Mouse (Mus musculus) heart, embryonic 14.5 days (tissue): Measurements from ENCODE around the gene Tanc1. TPM values are rescaled to one million over a fixed set of nuclear protein-coding genes. Genes with fewer than 3 reads are reported as not detected.

Source experiments
- ATAC-seq: fragments of 200-750 bp; cut with Nextera tagmentation; 2 replicates; pipeline ENCODE4 v1.8.0; 2017; ENCODE audit warnings: low read depth, moderate TSS enrichment; ENCODE audit not compliant: insufficient number of reproducible peaks, insufficient read depth, low FRiP score
- H3K27ac ChIP-seq, 2 experiments: fragments of 200-500 bp in 1 of 2; fragments of 300-500 bp in 1 of 2; sonication (generic) in 1 of 2; replicated peaks in 1 of 2; 2 replicates each; pipeline ENCODE4 v1.5.1; 2012 to 2014; ENCODE audit warnings: low read depth in 2 of 2, low read length in 2 of 2, control low read depth in 1 of 2, mild to moderate bottlenecking in 1 of 2, mixed read lengths in 1 of 2; ENCODE audit not compliant: control insufficient read depth in 1 of 2, insufficient read depth in 1 of 2
- H3K27me3 ChIP-seq: fragments of 300-500 bp; sonication (generic); 2 replicates; pipeline ENCODE4 v1.6.1; 2014; ENCODE audit warnings: mild to moderate bottlenecking, low read length, control low read depth; ENCODE audit not compliant: control insufficient read depth, insufficient read depth
- H3K36me3 ChIP-seq: fragments of 300-500 bp; sonication (generic); 2 replicates; pipeline ENCODE4 v1.6.1; 2014; ENCODE audit warnings: mild to moderate bottlenecking, control low read depth, low read length, mixed read lengths; ENCODE audit not compliant: control insufficient read depth, insufficient read depth
- H3K4me1 ChIP-seq, 2 experiments: fragments of 200-500 bp in 1 of 2; fragments of 300-500 bp in 1 of 2; sonication (generic) in 1 of 2; 2 replicates each; pipeline ENCODE4 v1.6.1; 2012 to 2014; ENCODE audit warnings: low read length in 2 of 2, control low read depth in 1 of 2, mixed read lengths in 1 of 2; ENCODE audit not compliant: control insufficient read depth in 2 of 2, insufficient read depth in 2 of 2
- H3K4me2 ChIP-seq: fragments of 300-500 bp; sonication (generic); 2 replicates; pipeline ENCODE4 v1.6.1; 2014; ENCODE audit warnings: mild to moderate bottlenecking, low read length
- H3K4me3 ChIP-seq, 2 experiments: fragments of 200-500 bp in 1 of 2; fragments of 300-500 bp in 1 of 2; sonication (generic) in 1 of 2; 2 replicates each; pipeline ENCODE4 v1.5.1; 2012 to 2014; ENCODE audit warnings: low read length in 2 of 2, mild to moderate bottlenecking in 2 of 2, control low read depth in 1 of 2, low read depth in 1 of 2, moderate library complexity in 1 of 2; ENCODE audit not compliant: control insufficient read depth in 1 of 2, insufficient read depth in 1 of 2
- H3K9ac ChIP-seq: fragments of 300-500 bp; sonication (generic); 2 replicates; pipeline ENCODE4 v1.6.1; 2014; ENCODE audit warnings: mild to moderate bottlenecking, low read length
- H3K9me3 ChIP-seq: fragments of 300-500 bp; sonication (generic); 2 replicates; pipeline ENCODE4 v1.6.1; 2016; ENCODE audit warnings: low read length, control low read depth; ENCODE audit not compliant: control insufficient read depth
- WGBS: fragments of 180-500 bp; shearing (Covaris S2); extraction: QIAGEN DNeasy Blood & Tissue Kit; methylation state at CpG from one replicate; pipeline ENCODE4 v1.1.7; 2014; 5-methylcytosine and 5-hydroxymethylcytosine counted together
- polyA plus RNA-seq: library from polyadenylated mRNA; unstranded; fragments of >200 nt; fragmentation: Nextera tagmentation; extraction: Ambion mirVana; gene quantifications from 2 replicates; pipeline ENCODE4 v1.2.1, GENCODE M21; 2014

Gene Tanc1
- polyA plus RNA-seq, 1 experiment from 2014 or later: 27.2 TPM

DNA sequence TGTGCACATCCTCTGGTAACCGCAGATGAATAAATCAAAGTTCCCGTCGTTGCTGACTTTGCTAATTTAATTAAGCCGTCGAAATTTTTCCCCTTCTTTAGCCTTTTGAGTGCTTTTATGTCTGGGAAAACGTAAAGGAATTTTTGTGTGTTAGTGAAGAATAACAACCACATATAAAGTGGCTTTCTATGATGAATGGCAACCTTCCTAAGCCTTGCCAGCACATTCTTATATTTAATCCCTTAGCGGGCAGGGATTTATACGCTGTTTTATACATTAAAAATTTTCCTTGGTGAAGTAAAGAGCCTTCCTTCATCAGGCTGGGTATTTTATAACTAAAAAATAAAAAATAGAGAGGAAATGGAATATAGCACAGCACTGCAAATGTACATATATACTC is 14.1 kb downstream of the Tanc1 start:
- 86% methylated on average over 8 of the region's 8 CpGs for WGBS
- H3K27ac ChIP-seq: no peak overlapping the region
- H3K9me3 ChIP-seq: no peaks in the 10 kb centered on the region

DNA sequence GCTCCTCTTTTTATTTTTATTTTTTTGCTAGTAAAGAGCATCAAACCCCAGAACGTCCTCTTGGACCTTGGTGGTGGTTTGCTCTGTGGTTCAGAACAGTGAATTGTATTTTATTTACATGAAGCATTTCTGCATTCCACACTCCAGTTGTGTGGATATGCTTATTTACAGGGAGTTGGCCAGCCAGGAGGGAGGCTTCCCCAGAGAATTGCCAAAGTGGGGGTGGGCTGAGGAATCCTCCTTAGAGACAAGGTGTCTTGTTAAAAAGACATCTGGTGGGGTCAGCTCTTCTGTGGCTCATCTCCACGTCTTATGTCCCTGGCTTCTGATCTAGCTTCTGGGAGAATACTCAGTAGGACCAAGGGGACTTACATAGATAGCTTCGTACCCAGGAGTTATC is 14.6 kb downstream of the Tanc1 start:
- no peak overlapping the region for H3K9ac ChIP-seq
- H3K27me3 ChIP-seq: no peaks in the 10 kb centered on the region
- H3K4me2 ChIP-seq: no peak overlapping the region
- no peaks in the 10 kb centered on the region; the same call in 1 of the 2 replicates for H3K36me3 ChIP-seq
- no peaks in the 10 kb centered on the region for H3K9me3 ChIP-seq
- H3K4me1 ChIP-seq: peaks cover 37 to 81% of the 10 kb centered on the region in 2 experiments
- ATAC-seq: no peak
- 67% methylated on average over 3 of the region's 3 CpGs for WGBS
- H3K4me3 ChIP-seq: no peak overlapping the region
- H3K27ac ChIP-seq: no peak overlapping the region

More for the DNA sequence above, 14.1 kb downstream of the Tanc1 start:
- no peak overlapping the region for H3K4me2 ChIP-seq
- H3K36me3 ChIP-seq: no peaks in the 10 kb centered on the region; the same call in 1 of the 2 replicates
- no peak overlapping the region for H3K4me3 ChIP-seq
- H3K4me1 ChIP-seq: peaks cover 33 to 76% of the 10 kb centered on the region in 2 experiments
- no peak for ATAC-seq
- H3K27me3 ChIP-seq: no peaks in the 10 kb centered on the region
- H3K9ac ChIP-seq: no peak overlapping the region

GRCm38 (mm10) chr2:59627502-59627901 is 15.7 kb downstream of the Tanc1 start:
- WGBS: 22% methylated on average over 1 of the region's 1 CpGs
- Histone ChIP-seq H3K4me2 (peak overlapping the region; percentile 24; the same call in 1 of the 2 replicates), H3K9me3 (no peaks in the 10 kb centered on the region), H3K27me3 (no peaks in the 10 kb centered on the region), H3K9ac (no peak overlapping the region), H3K36me3 (no peaks in the 10 kb centered on the region; the same call in 1 of the 2 replicates), H3K4me1 (peaks cover 38 to 71% of the 10 kb centered on the region in 2 experiments), H3K27ac (peak overlapping the region; percentile 42 to 81), H3K4me3 (no peak overlapping the region)
- no peak for ATAC-seq

DNA sequence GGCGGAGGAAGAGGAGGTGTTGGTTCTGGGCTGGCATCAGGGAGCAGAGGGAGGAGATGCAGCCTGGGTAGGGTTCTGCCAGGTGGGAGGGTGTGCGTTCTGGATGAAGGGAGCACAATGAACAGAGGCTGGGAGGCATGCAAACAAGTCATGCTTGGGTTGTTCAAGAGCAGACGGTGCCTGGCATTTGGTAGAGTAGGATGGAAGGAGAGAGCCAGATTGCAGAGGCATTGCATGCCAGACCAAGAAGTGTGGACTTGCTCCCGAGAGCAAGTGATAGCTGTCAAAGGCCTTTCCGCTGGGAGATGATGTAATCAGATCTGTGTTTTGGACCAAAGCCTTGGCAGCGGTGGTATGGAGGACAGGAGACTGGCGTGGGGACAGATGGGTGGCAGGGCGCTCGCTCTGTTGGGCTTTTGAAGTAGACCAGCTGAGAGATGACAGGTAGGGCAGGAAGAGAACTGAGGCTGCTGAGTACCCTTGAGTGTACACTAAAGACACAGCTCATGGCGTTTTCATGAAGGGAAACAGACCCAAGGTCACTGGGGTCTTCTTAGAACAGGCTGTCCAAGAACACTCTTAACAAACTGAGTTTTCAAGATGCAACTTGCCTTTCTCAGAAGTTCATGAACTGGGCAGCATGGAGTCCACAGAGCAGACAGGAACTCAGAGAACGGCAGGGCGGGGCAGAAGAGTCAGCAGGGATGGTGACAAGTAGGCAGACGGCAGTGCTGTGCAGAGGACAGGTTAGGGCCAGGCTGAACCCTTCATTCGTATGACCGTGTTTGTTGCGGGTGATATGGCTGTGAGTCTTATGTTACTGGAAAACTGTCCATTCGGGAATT is 16.4 kb downstream of the Tanc1 start:
- H3K27me3 ChIP-seq: no peaks in the 10 kb centered on the region
- peak; percentile 25; the same call in 1 of the 2 replicates for ATAC-seq
- H3K4me2 ChIP-seq: peak overlapping the region; percentile 24; the same call in 1 of the 2 replicates
- H3K9ac ChIP-seq: no peak overlapping the region
- peak overlapping the region; percentile 42 to 81 for H3K27ac ChIP-seq
- H3K9me3 ChIP-seq: no peaks in the 10 kb centered on the region
- H3K36me3 ChIP-seq: no peaks in the 10 kb centered on the region; the same call in 1 of the 2 replicates
- 29% methylated on average over 17 of the region's 17 CpGs for whole genome bisulfite sequencing
- H3K4me3 ChIP-seq: no peak overlapping the region
- peaks cover 38 to 63% of the 10 kb centered on the region in 2 experiments for H3K4me1 ChIP-seq

GRCm38 (mm10) chr2:59629829-59630228 is 18.0 kb downstream of the Tanc1 start:
- Histone ChIP-seq H3K4me2 (no peak overlapping the region), H3K9me3 (no peaks in the 10 kb centered on the region), H3K4me3 (no peak overlapping the region), H3K27me3 (no peaks in the 10 kb centered on the region), H3K9ac (no peak overlapping the region), H3K4me1 (peaks cover 36 to 57% of the 10 kb centered on the region in 2 experiments), H3K36me3 (no peaks in the 10 kb centered on the region), H3K27ac (peak overlapping the region in 1 of 2 experiments; percentile 81; a peak in 1 of 4 replicates)
- ATAC-seq: no peak
- WGBS: 60% methylated on average over 4 of the region's 4 CpGs

DNA sequence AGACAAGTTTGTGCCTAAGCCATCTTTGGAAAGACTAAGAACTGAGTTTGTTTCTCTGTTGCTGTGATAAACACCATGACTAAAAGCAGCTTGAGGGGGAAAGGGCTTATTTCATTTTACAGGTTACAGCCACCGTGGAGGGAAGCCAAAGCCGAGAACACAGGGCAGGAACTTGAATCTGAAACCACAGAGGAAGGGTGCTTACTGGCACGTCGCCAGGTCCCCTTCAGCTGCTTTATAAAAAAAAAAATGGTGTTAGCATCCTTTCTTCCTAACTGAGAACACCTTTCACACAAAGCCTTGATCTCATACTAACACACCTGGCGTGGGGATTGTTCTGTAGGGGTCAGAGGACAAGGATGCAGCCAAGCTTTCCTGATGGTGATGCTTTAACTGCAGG is 19.6 kb downstream of the Tanc1 start:
- no peak overlapping the region for H3K9ac ChIP-seq
- no peak overlapping the region for H3K27ac ChIP-seq
- H3K9me3 ChIP-seq: 0 out of 2 replicates have a peak, but pooled peaks cover 4% of the 10 kb centered on the region
- no peaks in the 10 kb centered on the region for H3K27me3 ChIP-seq
- peaks cover 38 to 56% of the 10 kb centered on the region in 2 experiments for H3K4me1 ChIP-seq
- no peaks in the 10 kb centered on the region for H3K36me3 ChIP-seq
- no peak overlapping the region for H3K4me2 ChIP-seq
- ATAC-seq: no peak
- no peak overlapping the region for H3K4me3 ChIP-seq
- 63% methylated on average over 5 of the region's 5 CpGs for WGBS

DNA sequence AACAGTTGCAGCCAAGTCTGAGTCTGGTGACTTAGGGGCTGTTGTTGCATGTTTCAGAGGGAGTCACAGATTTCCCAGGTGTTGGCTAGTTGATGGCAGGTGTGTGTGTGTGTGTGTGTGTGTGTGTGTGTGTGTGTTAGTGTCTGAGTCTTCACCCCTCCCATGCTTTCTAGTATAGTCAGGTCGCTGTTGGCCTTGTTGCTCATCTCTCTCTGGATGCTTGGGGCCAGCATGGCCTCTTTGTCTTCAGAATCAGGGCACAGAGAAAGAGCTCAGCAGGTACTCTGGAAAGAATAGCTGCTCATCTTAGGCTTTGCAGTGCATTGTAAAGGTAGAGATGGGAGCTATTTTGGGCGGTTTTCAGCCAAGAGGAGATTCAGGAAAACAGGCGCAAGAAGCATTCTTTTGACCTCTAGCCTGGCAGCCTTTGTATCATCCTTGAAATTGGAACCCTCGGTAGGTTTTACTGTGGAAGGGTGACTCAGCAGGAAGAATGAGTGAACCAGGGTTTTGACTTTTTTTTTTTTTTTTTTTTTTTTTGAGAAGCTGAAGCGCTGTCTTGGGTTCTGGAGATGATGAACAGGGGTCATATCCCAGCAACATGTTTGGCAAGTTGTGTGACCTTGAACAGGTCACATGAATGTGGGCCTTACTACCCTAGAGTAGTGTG is 22.1 kb downstream of the Tanc1 start:
- ATAC-seq: no peak
- no peaks in the 10 kb centered on the region for H3K27me3 ChIP-seq
- no peaks in the 10 kb centered on the region for H3K36me3 ChIP-seq
- H3K4me3 ChIP-seq: no peak overlapping the region
- no peak overlapping the region for H3K4me2 ChIP-seq
- WGBS: 72% methylated on average over 5 of the region's 5 CpGs
- H3K4me1 ChIP-seq: peaks cover 24 to 44% of the 10 kb centered on the region in 2 experiments
- H3K9ac ChIP-seq: no peak overlapping the region
- H3K27ac ChIP-seq: no peak overlapping the region
- H3K9me3 ChIP-seq: 0 out of 2 replicates have a peak, but pooled peaks cover 4% of the 10 kb centered on the region
